Mouse (Mus musculus) kidney, embryonic 15.5 days (tissue): ENCODE measurements around the gene Psmd3. TPM values are rescaled to one million over a fixed set of nuclear protein-coding genes. Genes with fewer than 3 reads are reported as not detected.

Experiments
- ATAC-seq: fragments of 200-750 bp; cut with Nextera tagmentation; replicated peaks from 2 replicates; pipeline ENCODE4 v1.8.0; 2017; ENCODE audit warnings: moderate TSS enrichment; ENCODE audit not compliant: low FRiP score
- H3K27ac ChIP-seq: fragments of 300-500 bp; sonication (generic); 2 replicates; pipeline ENCODE4 v1.5.1; 2015; ENCODE audit warnings: mild to moderate bottlenecking, inconsistent platforms
- H3K27me3 ChIP-seq: fragments of 300-500 bp; sonication (generic); 2 replicates; pipeline ENCODE4 v1.6.1; 2015; ENCODE audit warnings: inconsistent platforms
- H3K36me3 ChIP-seq: fragments of 300-500 bp; sonication (generic); 2 replicates; pipeline ENCODE4 v1.6.1; 2015; ENCODE audit warnings: inconsistent platforms
- H3K4me1 ChIP-seq: fragments of 300-500 bp; sonication (generic); 2 replicates; pipeline ENCODE4 v1.6.1; 2015; ENCODE audit warnings: inconsistent platforms
- H3K4me2 ChIP-seq: fragments of 300-500 bp; sonication (generic); 2 replicates; pipeline ENCODE4 v1.6.1; 2015; ENCODE audit warnings: moderate library complexity, mild to moderate bottlenecking, inconsistent platforms
- H3K4me3 ChIP-seq: fragments of 300-500 bp; sonication (generic); replicated peaks from 2 replicates; pipeline ENCODE4 v1.5.1; 2015; ENCODE audit warnings: mild to moderate bottlenecking, inconsistent platforms
- H3K9ac ChIP-seq: fragments of 300-500 bp; sonication (generic); 2 replicates; pipeline ENCODE4 v1.6.1; 2015; ENCODE audit warnings: mild to moderate bottlenecking, inconsistent platforms
- H3K9me3 ChIP-seq: fragments of 300-500 bp; sonication (generic); replicated peaks from 2 replicates; pipeline ENCODE4 v1.6.1; 2016; ENCODE audit warnings: inconsistent platforms
- WGBS: fragments of 180-500 bp; shearing (Covaris S2); methylation state at CpG from one replicate; pipeline ENCODE4 v1.1.7; 2015; ENCODE audit warnings: mixed read lengths; 5-methylcytosine and 5-hydroxymethylcytosine counted together
- polyA plus RNA-seq: library from polyadenylated mRNA; unstranded; fragments of >200 nt; fragmentation: Nextera tagmentation; extraction: Ambion mirVana; gene quantifications from 2 replicates; pipeline ENCODE4 v1.2.1, GENCODE M21; 2015

Psmd3 gene
- polyA plus RNA-seq, 1 experiment from 2014 or later: 280 TPM

GRCm38 (mm10) chr11:98694301-98694700 is 11.9 kb downstream of the Psmd3 start:
- no peak for ATAC-seq
- H3K36me3 ChIP-seq: peaks cover 70% of the 10 kb centered on the region
- H3K4me3 ChIP-seq: no peak overlapping the region
- H3K4me1 ChIP-seq: peaks cover 29% of the 10 kb centered on the region
- no peak overlapping the region for H3K9ac ChIP-seq
- WGBS: 83% methylated on average over 9 of the region's 9 CpGs
- no peak overlapping the region for H3K27ac ChIP-seq
- H3K27me3 ChIP-seq: no peaks in the 10 kb centered on the region
- H3K4me2 ChIP-seq: no peak overlapping the region
- no peaks in the 10 kb centered on the region for H3K9me3 ChIP-seq

- WGBS: 73% methylated on average over 14 of the region's 14 CpGs
- Histone ChIP-seq H3K4me3 (no peak overlapping the region), H3K9me3 (no peaks in the 10 kb centered on the region), H3K9ac (no peak overlapping the region), H3K4me1 (peaks cover 34% of the 10 kb centered on the region), H3K36me3 (peaks cover 59% of the 10 kb centered on the region), H3K27me3 (no peaks in the 10 kb centered on the region), H3K4me2 (no peak overlapping the region), H3K27ac (no peak overlapping the region)
- ATAC-seq: no peak
Observed at GRCm38 (mm10) chr11:98695408-98695807, 13.1 kb downstream of the Psmd3 start.

- H3K9ac ChIP-seq: no peak overlapping the region
- peaks cover 45% of the 10 kb centered on the region for H3K4me1 ChIP-seq
- H3K27me3 ChIP-seq: no peaks in the 10 kb centered on the region
- peak overlapping the region; percentile 5 for H3K27ac ChIP-seq
- 82% methylated on average over 14 of the region's 14 CpGs for WGBS
- H3K4me2 ChIP-seq: no peak overlapping the region
- H3K36me3 ChIP-seq: peaks cover 47% of the 10 kb centered on the region
- H3K4me3 ChIP-seq: no peak overlapping the region
- no peaks in the 10 kb centered on the region for H3K9me3 ChIP-seq
- no peak for ATAC-seq
Observed at GRCm38 (mm10) chr11:98696454-98697216, 14.3 kb downstream of the Psmd3 start.

- Histone ChIP-seq H3K27me3 (no peaks in the 10 kb centered on the region), H3K4me2 (no peak overlapping the region), H3K27ac (peak overlapping the region; percentile 5; the same call in 1 of the 2 replicates), H3K9ac (no peak overlapping the region), H3K4me1 (peaks cover 50% of the 10 kb centered on the region), H3K4me3 (no peak overlapping the region), H3K36me3 (peaks cover 41% of the 10 kb centered on the region), H3K9me3 (no peaks in the 10 kb centered on the region)
- 82% methylated on average over 12 of the region's 12 CpGs for WGBS
- ATAC-seq: no peak
Observed at GRCm38 (mm10) chr11:98697225-98697624, 14.9 kb downstream of the Psmd3 start.

GRCm38 (mm10) chr11:98698849-98699640 is 16.7 kb downstream of the Psmd3 start:
- Histone ChIP-seq H3K27ac (no peak overlapping the region), H3K4me2 (no peak overlapping the region), H3K4me1 (peaks cover 68% of the 10 kb centered on the region), H3K36me3 (peaks cover 23% of the 10 kb centered on the region), H3K9ac (no peak overlapping the region), H3K4me3 (no peak overlapping the region), H3K9me3 (no peaks in the 10 kb centered on the region), H3K27me3 (no peaks in the 10 kb centered on the region)
- 87% methylated on average over 16 of the region's 16 CpGs for WGBS
- ATAC-seq: no peak

- Histone ChIP-seq H3K4me3 (no peak overlapping the region), H3K36me3 (peaks cover 21% of the 10 kb centered on the region), H3K27ac (no peak overlapping the region), H3K27me3 (no peaks in the 10 kb centered on the region), H3K4me2 (no peak overlapping the region), H3K9me3 (no peaks in the 10 kb centered on the region), H3K9ac (no peak overlapping the region), H3K4me1 (peaks cover 76% of the 10 kb centered on the region)
- WGBS: 28% methylated on average over 4 of the region's 4 CpGs
- ATAC-seq: 0 out of 2 replicates have a peak, but pooled peaks have one; percentile 34
Observed at GRCm38 (mm10) chr11:98699911-98700310, 17.6 kb downstream of the Psmd3 start.

- no peak for ATAC-seq
- 33% methylated on average over 10 of the region's 10 CpGs for WGBS
- H3K27me3 ChIP-seq: no peaks in the 10 kb centered on the region
- peaks cover 21% of the 10 kb centered on the region for H3K36me3 ChIP-seq
- peaks cover 82% of the 10 kb centered on the region for H3K4me1 ChIP-seq
- H3K4me2 ChIP-seq: no peak within 1 kb of the TSS
- H3K27ac ChIP-seq: peak within 1 kb of the TSS; percentile 55
- H3K9ac ChIP-seq: no peak within 1 kb of the TSS
- H3K9me3 ChIP-seq: no peaks in the 10 kb centered on the region
- no peak within 1 kb of the TSS for H3K4me3 ChIP-seq
Observed at GRCm38 (mm10) chr11:98701213-98701670, 18.9 kb downstream of the Psmd3 start, which contains the start of gene Csf3. Gene Csf3 (plus strand): TSS chr11:98701263.

- peaks cover 83% of the 10 kb centered on the region for H3K4me1 ChIP-seq
- H3K9me3 ChIP-seq: no peaks in the 10 kb centered on the region
- H3K4me2 ChIP-seq: no peak overlapping the region
- no peaks in the 10 kb centered on the region for H3K27me3 ChIP-seq
- H3K4me3 ChIP-seq: no peak overlapping the region
- no peak overlapping the region for H3K27ac ChIP-seq
- no peak overlapping the region for H3K9ac ChIP-seq
- 73% methylated on average over 5 of the region's 5 CpGs for WGBS
- no peak for ATAC-seq
- H3K36me3 ChIP-seq: peaks cover 31% of the 10 kb centered on the region
Observed at GRCm38 (mm10) chr11:98702323-98702722, 20.0 kb downstream of the Psmd3 start.

- no peaks in the 10 kb centered on the region for H3K27me3 ChIP-seq
- ATAC-seq: peak; percentile 19; the same call in 1 of the 2 replicates
- 0 out of 2 replicates have a peak overlapping the region, but pooled peaks have one; percentile 3 for H3K9ac ChIP-seq
- H3K4me3 ChIP-seq: no peak overlapping the region; the same call in 1 of the 2 replicates
- H3K36me3 ChIP-seq: peaks cover 44% of the 10 kb centered on the region
- WGBS: 52% methylated on average over 10 of the region's 10 CpGs
- no peaks in the 10 kb centered on the region for H3K9me3 ChIP-seq
- peak overlapping the region; percentile 93 for H3K27ac ChIP-seq
- H3K4me2 ChIP-seq: peak overlapping the region; percentile 20; the same call in 1 of the 2 replicates
- peaks cover 98% of the 10 kb centered on the region for H3K4me1 ChIP-seq
Observed at GRCm38 (mm10) chr11:98705021-98705420, 22.7 kb downstream of the Psmd3 start.

GRCm38 (mm10) chr11:98707401-98708281 is 25.3 kb downstream of the Psmd3 start:
- Histone ChIP-seq H3K4me1 (peaks cover 84% of the 10 kb centered on the region), H3K9ac (no peak overlapping the region), H3K27me3 (no peaks in the 10 kb centered on the region), H3K9me3 (no peaks in the 10 kb centered on the region), H3K36me3 (peaks cover 55% of the 10 kb centered on the region), H3K4me3 (no peak overlapping the region), H3K27ac (peak overlapping the region; percentile 93), H3K4me2 (0 out of 2 replicates have a peak overlapping the region, but pooled peaks have one; percentile 9)
- ATAC-seq: peak; percentile 17; the same call in 1 of the 2 replicates
- WGBS: 49% methylated on average over 22 of the region's 22 CpGs

- 0 out of 2 replicates have a peak, but pooled peaks have one; percentile 2 for ATAC-seq
- H3K9ac ChIP-seq: no peak overlapping the region
- H3K27me3 ChIP-seq: no peaks in the 10 kb centered on the region
- peaks cover 77% of the 10 kb centered on the region for H3K4me1 ChIP-seq
- H3K36me3 ChIP-seq: peaks cover 62% of the 10 kb centered on the region
- peak overlapping the region; percentile 45; the same call in 1 of the 2 replicates for H3K4me2 ChIP-seq
- WGBS: 68% methylated on average over 19 of the region's 19 CpGs
- H3K27ac ChIP-seq: peak overlapping the region; percentile 93
- H3K9me3 ChIP-seq: no peaks in the 10 kb centered on the region
- H3K4me3 ChIP-seq: no peak overlapping the region
Observed at GRCm38 (mm10) chr11:98708282-98708956, 26.1 kb downstream of the Psmd3 start.
